Mouse (Mus musculus): ENCODE measurements around the gene Yipf6. TPM values are rescaled to one million over a fixed set of nuclear protein-coding genes. Genes with fewer than 3 reads are reported as not detected.

Gene Yipf6
- polyA plus RNA-seq (2016; fragmentation: Nextera tagmentation; extraction: Ambion mirVana): 15.2 and 15.6 TPM in 2 replicates

- no peaks in the 10 kb centered on the region for H3K4me1 ChIP-seq
- WGBS: 79% methylated on average over 3 of the region's 3 CpGs
- DNase-seq (ENCODE audit: low spot score): no peak
- H3K27me3 ChIP-seq (ENCODE audit: low read depth, poor library complexity, severe bottlenecking): peaks cover 47% of the 10 kb centered on the region
- H3K4me3 ChIP-seq: peak within 1 kb of the TSS; percentile 64
- no peaks in the 10 kb centered on the region for H3K9me3 ChIP-seq (replicated peaks)
- H3K36me3 ChIP-seq: no peaks in the 10 kb centered on the region
- peak within 1 kb of the TSS; percentile 90 for H3K27ac ChIP-seq
Measured at GRCm38 (mm10) chrX:98936101-98936500, at the start of gene Yipf6. Gene Yipf6 (plus strand): TSS chrX:98936316.

- peak overlapping the region; percentile 78 for H3K27ac ChIP-seq
- H3K4me3 ChIP-seq: peak overlapping the region; percentile 60
- no peak for DNase-seq (ENCODE audit: low spot score)
- no peaks in the 10 kb centered on the region for H3K36me3 ChIP-seq
- H3K27me3 ChIP-seq (ENCODE audit: low read depth, poor library complexity, severe bottlenecking): peaks cover 74% of the 10 kb centered on the region
- 8% methylated on average over 14 of the region's 14 CpGs for WGBS
- no peaks in the 10 kb centered on the region for H3K9me3 ChIP-seq (replicated peaks)
- H3K4me1 ChIP-seq: no peaks in the 10 kb centered on the region
Measured at GRCm38 (mm10) chrX:98890072-98890405, 46.1 kb upstream of the Yipf6 start.

- Histone ChIP-seq H3K36me3 (no peaks in the 10 kb centered on the region), H3K4me3 (peak within 1 kb of the TSS; percentile 60), H3K27me3 (ENCODE audit: low read depth, poor library complexity, severe bottlenecking) (peaks cover 73% of the 10 kb centered on the region), H3K9me3 (replicated peaks) (no peaks in the 10 kb centered on the region), H3K27ac (peak within 1 kb of the TSS; percentile 78), H3K4me1 (no peaks in the 10 kb centered on the region)
- WGBS: 5% methylated on average over 48 of the region's 48 CpGs
- DNase-seq (ENCODE audit: low spot score): peak; percentile 51
Measured at GRCm38 (mm10) chrX:98890406-98891116, 45.6 kb upstream of the Yipf6 start, which contains the start of gene Ophn1. Gene Ophn1 (minus strand): TSS chrX:98891025.

GRCm38 (mm10) chrX:98898307-98898706 is 37.8 kb upstream of the Yipf6 start:
- Histone ChIP-seq H3K4me3 (no peak overlapping the region), H3K36me3 (no peaks in the 10 kb centered on the region), H3K4me1 (no peaks in the 10 kb centered on the region), H3K27me3 (ENCODE audit: low read depth, poor library complexity, severe bottlenecking) (peaks cover 37% of the 10 kb centered on the region), H3K9me3 (replicated peaks) (no peaks in the 10 kb centered on the region), H3K27ac (no peak overlapping the region)
- 86% methylated on average over 3 of the region's 3 CpGs for WGBS
- no peak for DNase-seq (ENCODE audit: low spot score)

- H3K4me3 ChIP-seq: no peak overlapping the region
- no peaks in the 10 kb centered on the region for H3K9me3 ChIP-seq (replicated peaks)
- no peak overlapping the region for H3K27ac ChIP-seq
- WGBS: 87% methylated on average over 6 of the region's 6 CpGs
- no peaks in the 10 kb centered on the region for H3K4me1 ChIP-seq
- DNase-seq (ENCODE audit: low spot score): no peak
- no peaks in the 10 kb centered on the region for H3K36me3 ChIP-seq
- peaks cover 44% of the 10 kb centered on the region for H3K27me3 ChIP-seq (ENCODE audit: low read depth, poor library complexity, severe bottlenecking)
Measured at GRCm38 (mm10) chrX:98904226-98904625, 31.9 kb upstream of the Yipf6 start.

- peaks cover 57% of the 10 kb centered on the region for H3K27me3 ChIP-seq (ENCODE audit: low read depth, poor library complexity, severe bottlenecking)
- H3K27ac ChIP-seq: no peak overlapping the region
- no peaks in the 10 kb centered on the region for H3K4me1 ChIP-seq
- DNase-seq (ENCODE audit: low spot score): no peak
- H3K36me3 ChIP-seq: no peaks in the 10 kb centered on the region
- WGBS: 75% methylated on average over 1 of the region's 1 CpGs
- H3K4me3 ChIP-seq: no peak overlapping the region
- H3K9me3 ChIP-seq (replicated peaks): no peaks in the 10 kb centered on the region
Measured at GRCm38 (mm10) chrX:98908910-98909309, 27.2 kb upstream of the Yipf6 start.

- no peak overlapping the region for H3K27ac ChIP-seq
- H3K4me3 ChIP-seq: no peak overlapping the region
- H3K27me3 ChIP-seq (ENCODE audit: low read depth, poor library complexity, severe bottlenecking): peaks cover 45% of the 10 kb centered on the region
- WGBS: 30% methylated on average over 6 of the region's 6 CpGs
- no peaks in the 10 kb centered on the region for H3K9me3 ChIP-seq (replicated peaks)
- no peaks in the 10 kb centered on the region for H3K4me1 ChIP-seq
- no peaks in the 10 kb centered on the region for H3K36me3 ChIP-seq
- DNase-seq (ENCODE audit: low spot score): no peak
Measured at GRCm38 (mm10) chrX:98919423-98919822, 16.7 kb upstream of the Yipf6 start.

- 13% methylated on average over 66 of the region's 66 CpGs for WGBS
- Histone ChIP-seq H3K4me1 (no peaks in the 10 kb centered on the region), H3K4me3 (peak overlapping the region; percentile 64), H3K27me3 (ENCODE audit: low read depth, poor library complexity, severe bottlenecking) (peaks cover 41% of the 10 kb centered on the region), H3K27ac (peak overlapping the region; percentile 90), H3K9me3 (replicated peaks) (no peaks in the 10 kb centered on the region), H3K36me3 (0 out of 2 replicates have a peak, but pooled peaks cover 1% of the 10 kb centered on the region)
- peak; percentile 87 for DNase-seq (ENCODE audit: low spot score)
Measured at GRCm38 (mm10) chrX:98936707-98937554, 815 bp downstream of the Yipf6 start.

- Histone ChIP-seq H3K27ac (peak overlapping the region; percentile 90), H3K9me3 (replicated peaks) (no peaks in the 10 kb centered on the region), H3K36me3 (0 out of 2 replicates have a peak, but pooled peaks cover 9% of the 10 kb centered on the region), H3K4me1 (no peaks in the 10 kb centered on the region), H3K27me3 (ENCODE audit: low read depth, poor library complexity, severe bottlenecking) (peaks cover 38% of the 10 kb centered on the region), H3K4me3 (peak overlapping the region; percentile 64)
- WGBS: 15% methylated on average over 57 of the region's 57 CpGs
- peak; percentile 93 for DNase-seq (ENCODE audit: low spot score)
Measured at GRCm38 (mm10) chrX:98937555-98938294, 1.6 kb downstream of the Yipf6 start.

- peak; percentile 56 for DNase-seq (ENCODE audit: low spot score)
- peaks cover 53% of the 10 kb centered on the region for H3K27me3 ChIP-seq (ENCODE audit: low read depth, poor library complexity, severe bottlenecking)
- no peak overlapping the region for H3K27ac ChIP-seq
- no peaks in the 10 kb centered on the region for H3K36me3 ChIP-seq
- WGBS: 23% methylated on average over 6 of the region's 6 CpGs
- H3K4me1 ChIP-seq: no peaks in the 10 kb centered on the region
- H3K9me3 ChIP-seq (replicated peaks): no peaks in the 10 kb centered on the region
- H3K4me3 ChIP-seq: no peak overlapping the region
Measured at GRCm38 (mm10) chrX:98953941-98954340, 17.8 kb downstream of the Yipf6 start.

GRCm38 (mm10) chrX:98958287-98958686 is 22.2 kb downstream of the Yipf6 start:
- DNase-seq (ENCODE audit: low spot score): no peak
- Histone ChIP-seq H3K27me3 (ENCODE audit: low read depth, poor library complexity, severe bottlenecking) (peaks cover 73% of the 10 kb centered on the region), H3K27ac (no peak overlapping the region), H3K36me3 (no peaks in the 10 kb centered on the region), H3K4me3 (no peak overlapping the region), H3K4me1 (no peaks in the 10 kb centered on the region), H3K9me3 (replicated peaks) (no peaks in the 10 kb centered on the region)
- 89% methylated on average over 9 of the region's 9 CpGs for WGBS

- DNase-seq (ENCODE audit: low spot score): no peak
- WGBS: 84% methylated on average over 4 of the region's 4 CpGs
Measured at GRCm38 (mm10) chrX:98959050-98959449, 22.9 kb downstream of the Yipf6 start.

More at GRCm38 (mm10) chrX:98959050-98959449, 22.9 kb downstream of the Yipf6 start:
- Histone ChIP-seq H3K27ac (no peak overlapping the region), H3K4me3 (no peak overlapping the region), H3K4me1 (no peaks in the 10 kb centered on the region), H3K27me3 (ENCODE audit: low read depth, poor library complexity, severe bottlenecking) (peaks cover 81% of the 10 kb centered on the region), H3K9me3 (replicated peaks) (no peaks in the 10 kb centered on the region), H3K36me3 (no peaks in the 10 kb centered on the region)
